Mouse (Mus musculus): Measurements from ENCODE around the gene Klf13.

GRCm38 (mm10) chr7:63941501-63941900 lies 2.8 kb upstream of the Klf13 start:
- peak; percentile 48 for TF ChIP-seq EP300 (IDR thresholded peaks at IDR 0.05)
- TF ChIP-seq CTCF (IDR thresholded peaks at IDR 0.05) = no peak
